Mouse (Mus musculus) gonadal fat pad, adult 2 months (tissue): ENCODE measurements around the gene Treml4. TPM values are rescaled to one million over a fixed set of nuclear protein-coding genes. Genes with fewer than 3 reads are reported as not detected.
"Not testable (repeated sequence)": the region's sequence is repeated elsewhere in the genome, so short reads cannot be mapped to it uniquely, and the experiment has no call there.

Experiments used
- DNase-seq: peaks from one replicate; pipeline ENCODE4 v3.0.0-alpha.2; 2012; ENCODE audit warnings: low read depth
- polyA plus RNA-seq: library from polyadenylated mRNA; depleted of rRNA; stranded (reverse); fragments of >200 nt; gene quantifications from 2 replicates; pipeline ENCODE4 v1.2.3, GENCODE M21; 2012

Treml4 gene
- polyA plus RNA-seq, 1 experiment: 1.0 TPM

DNA sequence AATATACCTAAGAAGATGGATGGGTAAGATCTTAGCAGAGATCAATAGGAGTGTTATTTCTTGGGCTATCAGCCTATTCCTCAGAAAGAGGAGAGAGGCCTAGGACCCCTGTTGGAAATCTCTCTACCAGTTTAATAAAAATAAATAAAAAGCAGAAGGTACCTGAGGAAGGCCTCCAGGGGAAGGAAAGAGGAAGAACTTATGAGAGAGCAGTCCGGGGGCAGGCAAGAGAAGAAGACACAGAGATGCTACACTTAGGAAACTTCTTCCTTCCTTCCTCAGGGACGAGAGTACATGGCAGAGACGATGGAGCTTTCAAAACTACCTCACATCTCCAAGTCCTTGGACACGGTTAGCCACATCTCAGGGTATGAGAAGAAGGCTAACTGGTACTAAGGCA is 10.0 kb downstream of the Treml4 start:
- DNase-seq: no peak

DNA sequence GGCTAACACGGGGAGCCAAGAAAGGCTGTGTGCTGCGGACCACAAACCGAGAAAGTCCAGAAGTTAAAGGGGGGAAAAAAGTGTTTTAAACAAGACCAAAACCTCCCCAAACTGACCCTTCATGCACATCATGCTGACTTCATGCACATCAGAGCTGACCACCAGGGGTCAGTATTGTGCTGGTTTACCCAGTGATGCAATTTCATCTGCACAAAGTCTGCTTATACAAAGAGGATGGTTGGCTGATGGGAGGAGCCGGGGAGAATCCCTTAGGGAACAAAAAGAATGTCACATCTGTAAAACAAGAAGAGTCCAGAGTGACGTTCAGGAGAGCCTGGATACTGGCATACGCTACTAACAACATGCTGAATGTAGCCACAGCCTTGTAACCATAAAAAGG is 10.8 kb downstream of the Treml4 start:
- DNase-seq: no peak

- DNase-seq: no peak
These were observed 11.6 kb downstream of the Treml4 start for GRCm38 (mm10) chr17:48275736-48276135.

DNA sequence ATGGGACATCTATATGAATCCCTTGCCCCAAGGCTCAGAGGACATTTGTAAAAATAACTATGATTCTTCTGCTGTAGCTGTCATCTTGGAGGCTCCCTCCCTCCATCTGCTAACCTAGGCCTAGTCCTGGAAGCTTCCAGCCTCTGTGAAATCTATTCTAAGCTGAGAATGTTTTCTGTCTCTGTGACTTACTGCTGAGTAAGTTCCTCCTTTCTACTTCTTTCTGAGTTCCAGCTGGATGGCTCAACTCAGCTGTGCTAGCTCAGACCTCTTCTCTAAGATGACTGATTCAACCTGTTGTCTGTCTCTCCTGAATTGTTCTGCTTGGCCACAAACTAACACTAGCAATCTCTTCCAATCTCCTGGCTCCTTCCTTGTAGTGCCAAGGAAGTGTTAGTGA is 14.3 kb downstream of the Treml4 start:
- DNase-seq: no peak

- DNase-seq: no peak
These were observed 14.9 kb downstream of the Treml4 start for GRCm38 (mm10) chr17:48279002-48279401.

DNA sequence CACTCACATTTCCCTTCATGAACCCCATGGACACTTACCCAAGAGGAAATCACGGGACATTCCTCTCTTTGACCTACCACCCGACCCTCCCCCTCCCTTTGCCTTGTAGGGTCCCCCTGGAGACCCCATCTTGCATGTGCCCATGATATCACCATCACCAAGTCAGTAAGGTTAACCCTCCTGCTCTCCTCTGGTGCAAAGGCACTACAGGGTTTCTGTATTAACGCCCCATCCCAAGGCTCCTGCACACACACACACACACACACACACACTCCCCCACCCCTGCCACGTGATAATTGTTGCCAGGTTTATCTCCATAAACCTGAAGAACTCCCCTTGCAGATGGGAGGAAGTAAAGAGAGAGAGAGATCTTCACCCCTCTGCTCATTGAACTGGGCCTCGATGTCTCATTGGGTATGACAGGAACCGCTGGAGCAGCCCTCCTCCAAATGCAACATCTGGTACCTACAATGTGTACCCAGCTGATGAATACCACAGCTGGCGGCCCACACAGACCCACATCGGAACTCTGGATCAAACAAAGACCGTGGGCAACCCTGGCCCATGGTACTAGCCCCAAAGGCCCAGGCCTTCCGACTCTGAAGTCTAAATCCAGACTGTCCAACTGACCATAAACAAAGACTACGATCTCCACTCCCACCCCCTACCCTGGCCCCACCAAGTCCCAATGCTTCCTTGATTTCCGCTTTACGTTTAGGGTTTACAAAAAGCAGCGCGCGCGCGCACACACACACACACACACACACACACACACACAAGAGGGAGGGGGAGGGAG is 17.0 kb downstream of the Treml4 start:
- no peak for DNase-seq

DNA sequence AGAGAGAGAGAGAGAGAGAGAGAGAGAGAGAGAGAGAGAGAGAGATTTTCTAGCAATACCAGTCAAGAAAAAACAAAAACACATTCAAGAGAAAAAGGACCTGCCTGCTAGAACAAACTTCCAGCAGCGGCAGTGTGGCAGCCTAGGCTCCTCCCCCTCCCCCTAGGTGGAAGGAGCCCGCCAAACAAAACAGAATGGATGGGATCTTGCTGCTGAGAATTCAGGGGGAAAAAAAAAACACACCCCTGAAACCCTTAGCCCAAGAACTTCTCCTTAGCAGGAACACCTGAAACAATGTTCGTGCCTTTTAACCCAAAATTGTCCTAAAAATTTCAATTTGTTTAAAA is 17.6 kb downstream of the Treml4 start:
- no peak for DNase-seq

- DNase-seq: no peak
These were observed 22.7 kb downstream of the Treml4 start for GRCm38 (mm10) chr17:48286765-48287164.

GRCm38 (mm10) chr17:48287276-48287675 is 23.2 kb downstream of the Treml4 start:
- no peak for DNase-seq

GRCm38 (mm10) chr17:48293500-48294194 is 29.6 kb downstream of the Treml4 start:
- DNase-seq: no peak

DNA sequence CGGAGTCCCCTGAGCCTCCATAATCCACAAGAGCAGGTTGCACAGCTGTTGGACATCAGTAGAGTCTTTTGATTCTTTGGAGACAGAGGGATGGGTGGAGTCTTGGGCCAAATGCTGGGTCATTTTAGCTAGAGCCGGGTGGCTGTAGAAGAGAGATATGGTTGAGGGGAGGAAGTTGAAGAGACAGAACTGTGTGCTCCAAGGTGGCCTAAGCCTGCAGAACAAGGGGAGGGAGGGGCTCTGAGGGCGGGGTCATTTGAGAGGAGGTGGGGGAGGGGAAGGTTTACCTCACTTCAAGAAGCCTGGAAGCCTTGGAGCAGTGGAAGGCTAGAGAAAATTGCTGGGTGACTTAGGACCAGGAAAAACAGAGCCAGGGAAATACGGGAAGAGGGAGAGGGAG is 35.1 kb downstream of the Treml4 start, which contains the start of gene Treml2:
Treml2 (plus strand) TSS at position 296 of the 400 bp plus-strand sequence.
- no peak for DNase-seq

DNA sequence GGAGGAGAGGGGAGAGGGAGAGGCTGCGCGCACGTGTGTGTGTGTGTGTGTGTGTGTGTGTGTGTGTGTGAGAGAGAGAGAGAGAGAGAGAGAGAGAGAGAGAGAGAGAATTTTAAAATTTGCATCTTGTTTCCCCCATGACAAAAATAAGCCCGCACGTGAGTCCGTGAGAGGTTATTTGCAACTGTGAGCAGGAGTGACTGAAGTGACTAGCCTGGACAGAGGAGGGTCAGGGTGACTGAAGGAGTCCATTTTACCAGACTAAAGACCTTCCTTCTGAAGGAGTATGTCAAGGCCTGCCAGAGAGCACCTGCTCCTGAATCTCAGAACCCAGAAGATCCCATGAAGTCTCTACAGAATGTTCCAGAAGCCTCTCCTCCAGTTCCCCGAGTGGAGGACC is 35.7 kb downstream of the Treml4 start:
- no peak for DNase-seq

- no peak for DNase-seq
These were observed 36.1 kb downstream of the Treml4 start for GRCm38 (mm10) chr17:48300199-48300598.

- no peak for DNase-seq
These were observed 36.8 kb downstream of the Treml4 start for GRCm38 (mm10) chr17:48300861-48301260.

GRCm38 (mm10) chr17:48301792-48302191 is 37.7 kb downstream of the Treml4 start:
- no peak for DNase-seq

GRCm38 (mm10) chr17:48312124-48312523 is 48.0 kb downstream of the Treml4 start:
- DNase-seq: no peak

GRCm38 (mm10) chr17:48315905-48316579 is 51.9 kb downstream of the Treml4 start, which contains the start of gene B430306N03Rik:
Gene B430306N03Rik, plus strand, starts transcription at chr17:48316141.
- DNase-seq: not testable (repeated sequence)

GRCm38 (mm10) chr17:48318686-48319085 is 54.6 kb downstream of the Treml4 start:
- DNase-seq: no peak

DNA sequence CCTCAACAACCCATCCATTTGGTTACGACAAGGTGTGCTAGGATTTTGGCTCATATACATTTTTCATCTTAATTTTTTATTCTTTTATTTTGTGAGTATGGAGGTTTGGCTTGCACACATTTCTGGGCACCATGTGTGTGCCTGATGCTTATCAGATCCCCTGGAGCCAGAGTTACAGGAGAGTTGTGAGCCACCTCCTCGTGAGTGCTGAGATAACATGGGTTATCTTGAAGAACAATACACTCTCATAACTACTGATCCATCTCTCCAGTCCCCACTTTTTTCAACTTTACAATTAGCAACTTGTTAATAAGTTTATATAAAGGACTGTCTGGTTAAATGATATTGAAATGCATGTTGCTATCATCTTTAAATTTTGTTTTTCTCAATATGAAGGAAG is 57.2 kb downstream of the Treml4 start:
- DNase-seq: no peak

DNA sequence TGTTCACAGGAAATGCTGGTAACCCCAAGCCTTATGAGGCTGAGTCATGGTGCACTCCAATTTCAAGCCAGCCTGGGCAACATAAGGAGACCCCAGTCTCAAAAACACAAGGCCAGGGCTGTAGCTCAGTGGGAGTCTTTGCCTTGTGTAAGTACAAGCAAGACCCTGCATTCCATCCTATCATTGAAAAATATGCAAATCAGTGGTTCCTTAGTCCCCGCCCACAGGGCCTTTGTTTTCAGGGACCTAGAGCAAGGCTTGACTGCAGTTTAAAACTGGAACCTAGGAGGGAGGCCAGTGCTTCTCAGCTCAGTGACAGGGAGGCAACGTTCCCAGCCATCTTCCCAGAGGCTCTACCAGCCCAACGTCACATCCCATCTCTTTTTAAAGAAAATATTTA is 59.1 kb downstream of the Treml4 start:
- DNase-seq: no peak

- no peak for DNase-seq
These were observed 60.2 kb downstream of the Treml4 start for GRCm38 (mm10) chr17:48324258-48324657.
